Mouse (Mus musculus) neural tube, embryonic 14.5 days (tissue): ENCODE measurements at regions not wholly inside any gene's neighbourhood (a gene's known extent, or its start where the extent isn't known, plus 50 kb on each side); places are given as distances from the start of the nearest gene placed in this dataset.

Source experiments
- ATAC-seq: fragments of 200-750 bp; cut with Nextera tagmentation; 2 replicates; pipeline ENCODE4 v1.8.0; 2017; ENCODE audit warnings: low read depth, mild to moderate bottlenecking, moderate TSS enrichment, moderate library complexity
- H3K27ac ChIP-seq: fragments of 300-500 bp; sonication (generic); 2 replicates; pipeline ENCODE4 v1.5.1; 2014; ENCODE audit warnings: low read depth, mild to moderate bottlenecking, control low read depth, low read length, moderate library complexity, mixed read lengths
- H3K27me3 ChIP-seq: fragments of 300-500 bp; sonication (generic); 2 replicates; pipeline ENCODE4 v1.6.1; 2014; ENCODE audit warnings: low read length; ENCODE audit not compliant: control insufficient read depth, insufficient read depth
- H3K36me3 ChIP-seq: fragments of 300-500 bp; sonication (generic); 2 replicates; pipeline ENCODE4 v1.6.1; 2014; ENCODE audit warnings: low read length, mixed read lengths; ENCODE audit not compliant: control insufficient read depth, insufficient read depth
- H3K4me1 ChIP-seq: fragments of 300-500 bp; sonication (generic); 2 replicates; pipeline ENCODE4 v1.6.1; 2014; ENCODE audit warnings: low read length; ENCODE audit not compliant: control insufficient read depth, insufficient read depth
- H3K4me2 ChIP-seq: fragments of 300-500 bp; sonication (generic); 2 replicates; pipeline ENCODE4 v1.6.1; 2014; ENCODE audit warnings: mild to moderate bottlenecking, low read depth, low read length, control low read depth
- H3K4me3 ChIP-seq: fragments of 300-500 bp; sonication (generic); 2 replicates; pipeline ENCODE4 v1.5.1; 2014; ENCODE audit warnings: low read depth, low read length, control low read depth, mixed read lengths
- H3K9ac ChIP-seq: fragments of 300-500 bp; sonication (generic); replicated peaks from 2 replicates; pipeline ENCODE4 v1.6.1; 2014; ENCODE audit warnings: low read depth, mild to moderate bottlenecking, control low read depth, low read length, mixed read lengths
- H3K9me3 ChIP-seq: fragments of 300-500 bp; sonication (generic); 2 replicates; pipeline ENCODE4 v1.6.1; 2016; ENCODE audit warnings: low read length; ENCODE audit not compliant: control insufficient read depth
- WGBS: fragments of 180-500 bp; shearing (Covaris S2); extraction: QIAGEN DNeasy Blood & Tissue Kit; methylation state at CpG from one replicate; pipeline ENCODE4 v1.1.7; 2014; 5-methylcytosine and 5-hydroxymethylcytosine counted together

- WGBS = 73% methylated on average over 2 of the region's 2 CpGs
- no peaks in the 10 kb centered on the region for H3K4me1 ChIP-seq
Observed at GRCm38 (mm10) chr7:77325140-77325539, 1095.5 kb downstream of the Agbl1 start.

GRCm38 (mm10) chr7:77326836-77327235 is 1097.1 kb downstream of the Agbl1 start:
- no peak overlapping the region for H3K27ac ChIP-seq
- H3K4me2 ChIP-seq = no peak overlapping the region
- H3K9me3 ChIP-seq = no peaks in the 10 kb centered on the region
- ATAC-seq = no peak
- H3K4me1 ChIP-seq = no peaks in the 10 kb centered on the region
- WGBS = 92% methylated on average over 3 of the region's 3 CpGs
- no peaks in the 10 kb centered on the region for H3K36me3 ChIP-seq
- no peaks in the 10 kb centered on the region for H3K27me3 ChIP-seq
- no peak overlapping the region for H3K4me3 ChIP-seq
- H3K9ac ChIP-seq = no peak overlapping the region

More at GRCm38 (mm10) chr7:77325140-77325539, 1095.5 kb downstream of the Agbl1 start:
- no peak overlapping the region for H3K4me3 ChIP-seq
- H3K36me3 ChIP-seq = no peaks in the 10 kb centered on the region
- ATAC-seq = no peak
- H3K9me3 ChIP-seq = no peaks in the 10 kb centered on the region
- no peak overlapping the region for H3K9ac ChIP-seq
- H3K4me2 ChIP-seq = no peak overlapping the region
- H3K27ac ChIP-seq = no peak overlapping the region
- H3K27me3 ChIP-seq = no peaks in the 10 kb centered on the region

- Histone ChIP-seq H3K4me1 (no peaks in the 10 kb centered on the region), H3K27ac (no peak overlapping the region), H3K4me3 (no peak overlapping the region), H3K36me3 (no peaks in the 10 kb centered on the region), H3K9me3 (no peaks in the 10 kb centered on the region), H3K9ac (no peak overlapping the region), H3K4me2 (no peak overlapping the region), H3K27me3 (no peaks in the 10 kb centered on the region)
- ATAC-seq = no peak
- WGBS = 79% methylated on average over 2 of the region's 2 CpGs
Observed at GRCm38 (mm10) chr7:77327516-77327915, 1097.8 kb downstream of the Agbl1 start.

GRCm38 (mm10) chr7:77338630-77339029 is 1108.9 kb downstream of the Agbl1 start:
- ATAC-seq = no peak
- no peak overlapping the region for H3K9ac ChIP-seq
- no peak overlapping the region for H3K27ac ChIP-seq
- H3K4me1 ChIP-seq = no peaks in the 10 kb centered on the region
- 69% methylated on average over 4 of the region's 4 CpGs for WGBS
- no peaks in the 10 kb centered on the region for H3K36me3 ChIP-seq
- no peak overlapping the region for H3K4me2 ChIP-seq
- H3K4me3 ChIP-seq = no peak overlapping the region
- no peaks in the 10 kb centered on the region for H3K9me3 ChIP-seq
- no peaks in the 10 kb centered on the region for H3K27me3 ChIP-seq
